Mouse (Mus musculus): ENCODE measurements around the gene Sohlh1. TPM values are rescaled to one million over a fixed set of nuclear protein-coding genes. Genes with fewer than 3 reads are reported as not detected.

The Sohlh1 gene
- polyA plus RNA-seq, 2 experiments, result not detected

GRCm38 (mm10) chr2:25862038-25862437, 15.0 kb upstream of the Sohlh1 start:
- no peak for TF ChIP-seq EP300 (IDR thresholded peaks at IDR 0.05; ENCODE audit: low read depth)
- ATAC-seq (ENCODE audit: insufficient read depth) (no peak), DNase-seq (ENCODE audit: low read depth in 3 of 3, low spot score in 3 of 3) (no peak)
- no peak overlapping the region for H3K4me3 ChIP-seq (ENCODE audit: insufficient read depth in 1 of 2, low read depth in 2 of 2, low read length in 2 of 2)
- H3K9me3 ChIP-seq (ENCODE audit: control insufficient read depth, low read length), result no peaks in the 10 kb centered on the region
- H3K27me3 ChIP-seq (ENCODE audit: control insufficient read depth, insufficient read depth, low read length), result peaks cover 22% of the 10 kb centered on the region
- no peaks in the 10 kb centered on the region for H3K36me3 ChIP-seq (replicated peaks; ENCODE audit: control insufficient read depth, insufficient read depth, low read depth)
- H3K4me1 ChIP-seq (replicated peaks; ENCODE audit: control insufficient read depth in 2 of 2, insufficient read depth in 2 of 2, low read length in 1 of 2), result no peaks in the 10 kb centered on the region
- 66% methylated on average over 2 of the region's 2 CpGs for WGBS (ENCODE audit: insufficient replicate concordance)
- H3K4me2 ChIP-seq (ENCODE audit: low read depth), result no peak overlapping the region
- no peak overlapping the region for H3K9ac ChIP-seq (replicated peaks)
- H3K27ac ChIP-seq, result no peak overlapping the region

GRCm38 (mm10) chr2:25859891-25860290, 12.8 kb upstream of the Sohlh1 start:
- DNase-seq (ENCODE audit: low read depth in 3 of 3, low spot score in 3 of 3) (no peak), ATAC-seq (ENCODE audit: insufficient read depth) (no peak)
- TF ChIP-seq CTCF (IDR thresholded peaks at IDR 0.05; ENCODE audit: low read depth) (no peak), EP300 (IDR thresholded peaks at IDR 0.05; ENCODE audit: low read depth) (no peak)
- Histone ChIP-seq H3K27ac (no peak overlapping the region), H3K9ac (replicated peaks) (no peak overlapping the region), H3K4me3 (ENCODE audit: insufficient read depth in 1 of 2, low read depth in 2 of 2, low read length in 2 of 2) (no peak overlapping the region), H3K27me3 (ENCODE audit: control insufficient read depth, insufficient read depth, low read length) (peaks cover 17% of the 10 kb centered on the region), H3K36me3 (replicated peaks; ENCODE audit: control insufficient read depth, insufficient read depth, low read depth) (no peaks in the 10 kb centered on the region), H3K9me3 (ENCODE audit: control insufficient read depth, low read length) (no peaks in the 10 kb centered on the region), H3K4me1 (replicated peaks; ENCODE audit: control insufficient read depth in 2 of 2, insufficient read depth in 2 of 2, low read length in 1 of 2) (no peaks in the 10 kb centered on the region), H3K4me2 (ENCODE audit: low read depth) (no peak overlapping the region)
- 71% methylated on average over 3 of the region's 3 CpGs for WGBS (ENCODE audit: insufficient replicate concordance)

GRCm38 (mm10) chr2:25853998-25854397, 7.0 kb upstream of the Sohlh1 start:
- H3K27ac ChIP-seq, result no peak overlapping the region
- DNase-seq (ENCODE audit: low read depth in 3 of 3, low spot score in 3 of 3) (no peak), ATAC-seq (ENCODE audit: insufficient read depth) (no peak)
- no peak overlapping the region for H3K4me2 ChIP-seq (ENCODE audit: low read depth)
- no peaks in the 10 kb centered on the region for H3K9me3 ChIP-seq (ENCODE audit: control insufficient read depth, low read length)
- H3K9ac ChIP-seq (replicated peaks), result no peak overlapping the region
- H3K36me3 ChIP-seq (replicated peaks; ENCODE audit: control insufficient read depth, insufficient read depth, low read depth), result no peaks in the 10 kb centered on the region
- WGBS (ENCODE audit: insufficient replicate concordance), result 58% methylated on average over 5 of the region's 5 CpGs
- H3K27me3 ChIP-seq (ENCODE audit: control insufficient read depth, insufficient read depth, low read length), result no peaks in the 10 kb centered on the region
- H3K4me3 ChIP-seq (ENCODE audit: insufficient read depth in 1 of 2, low read depth in 2 of 2, low read length in 2 of 2), result no peak overlapping the region
- TF ChIP-seq CTCF (IDR thresholded peaks at IDR 0.05; ENCODE audit: low read depth) (no peak), EP300 (IDR thresholded peaks at IDR 0.05; ENCODE audit: low read depth) (no peak)
- no peaks in the 10 kb centered on the region for H3K4me1 ChIP-seq (replicated peaks; ENCODE audit: control insufficient read depth in 2 of 2, insufficient read depth in 2 of 2, low read length in 1 of 2)

GRCm38 (mm10) chr2:25852626-25853025, 5.6 kb upstream of the Sohlh1 start:
- whole genome bisulfite sequencing (ENCODE audit: insufficient replicate concordance), result 24% methylated on average over 3 of the region's 3 CpGs
- Histone ChIP-seq H3K27me3 (ENCODE audit: control insufficient read depth, insufficient read depth, low read length) (no peaks in the 10 kb centered on the region), H3K9ac (replicated peaks) (no peak overlapping the region), H3K4me2 (ENCODE audit: low read depth) (no peak overlapping the region), H3K4me3 (ENCODE audit: insufficient read depth in 1 of 2, low read depth in 2 of 2, low read length in 2 of 2) (no peak overlapping the region), H3K9me3 (ENCODE audit: control insufficient read depth, low read length) (no peaks in the 10 kb centered on the region), H3K27ac (no peak overlapping the region), H3K36me3 (replicated peaks; ENCODE audit: control insufficient read depth, insufficient read depth, low read depth) (no peaks in the 10 kb centered on the region), H3K4me1 (replicated peaks; ENCODE audit: control insufficient read depth in 2 of 2, insufficient read depth in 2 of 2, low read length in 1 of 2) (no peaks in the 10 kb centered on the region)
- TF ChIP-seq CTCF (IDR thresholded peaks at IDR 0.05; ENCODE audit: low read depth) (no peak), EP300 (IDR thresholded peaks at IDR 0.05; ENCODE audit: low read depth) (no peak)
- DNase-seq (ENCODE audit: low read depth in 3 of 3, low spot score in 3 of 3) (no peak), ATAC-seq (ENCODE audit: insufficient read depth) (no peak)

- DNase-seq (ENCODE audit: low read depth in 3 of 3, low spot score in 3 of 3), result peak in 1 of 3 experiments; percentile 13
- WGBS (ENCODE audit: insufficient replicate concordance), result 10% methylated on average over 4 of the region's 4 CpGs
These were observed 3.3 kb upstream of the Sohlh1 start for GRCm38 (mm10) chr2:25850330-25850729.

More at GRCm38 (mm10) chr2:25850330-25850729, 3.3 kb upstream of the Sohlh1 start:
- H3K9ac ChIP-seq (replicated peaks), result no peak overlapping the region
- H3K4me2 ChIP-seq (ENCODE audit: low read depth), result no peak overlapping the region
- H3K4me1 ChIP-seq (replicated peaks; ENCODE audit: control insufficient read depth in 2 of 2, insufficient read depth in 2 of 2, low read length in 1 of 2), result no peaks in the 10 kb centered on the region
- H3K36me3 ChIP-seq (replicated peaks; ENCODE audit: control insufficient read depth, insufficient read depth, low read depth), result no peaks in the 10 kb centered on the region
- H3K9me3 ChIP-seq (ENCODE audit: control insufficient read depth, low read length), result no peaks in the 10 kb centered on the region
- H3K4me3 ChIP-seq (ENCODE audit: insufficient read depth in 1 of 2, low read depth in 2 of 2, low read length in 2 of 2), result no peak overlapping the region
- no peak overlapping the region for H3K27ac ChIP-seq
- TF ChIP-seq CTCF (IDR thresholded peaks at IDR 0.05; ENCODE audit: low read depth) (peak; percentile 94), EP300 (IDR thresholded peaks at IDR 0.05; ENCODE audit: low read depth) (no peak)
- ATAC-seq (ENCODE audit: insufficient read depth), result no peak
- H3K27me3 ChIP-seq (ENCODE audit: control insufficient read depth, insufficient read depth, low read length), result no peaks in the 10 kb centered on the region

Measured in liver, embryonic 14.5 days (tissue).